Mouse (Mus musculus) kidney, embryonic 16.5 days (tissue): ENCODE data around the gene Pip4k2b. TPM values are rescaled to one million over a fixed set of nuclear protein-coding genes. Genes with fewer than 3 reads are reported as not detected.
A peak's percentile ranks its signal among the peaks of the same experiment; 100 is the strongest.
"Not testable (repeated sequence)": the region's sequence is repeated elsewhere in the genome, so short reads cannot be mapped to it uniquely, and the experiment has no call there.

Experiments used
- ATAC-seq: fragments of 200-750 bp; cut with Nextera tagmentation; 2 replicates; pipeline ENCODE4 v1.8.0; 2017; ENCODE audit warnings: moderate TSS enrichment; ENCODE audit not compliant: low FRiP score, low TSS enrichment
- H3K27ac ChIP-seq: fragments of 300-500 bp; sonication (generic); 2 replicates; pipeline ENCODE4 v1.5.1; 2014; ENCODE audit warnings: low read length
- H3K27me3 ChIP-seq: fragments of 300-500 bp; sonication (generic); 2 replicates; pipeline ENCODE4 v1.6.1; 2014; ENCODE audit warnings: low read length, control low read depth, mixed read lengths; ENCODE audit not compliant: insufficient read depth
- H3K36me3 ChIP-seq: fragments of 300-500 bp; sonication (generic); 2 replicates; pipeline ENCODE4 v1.6.1; 2014; ENCODE audit warnings: low read length, control low read depth, mixed read lengths; ENCODE audit not compliant: insufficient read depth
- H3K4me1 ChIP-seq: fragments of 300-500 bp; sonication (generic); 2 replicates; pipeline ENCODE4 v1.6.1; 2014; ENCODE audit warnings: low read length, control low read depth, mixed read lengths; ENCODE audit not compliant: insufficient read depth
- H3K4me2 ChIP-seq: fragments of 300-500 bp; sonication (generic); replicated peaks from 2 replicates; pipeline ENCODE4 v1.6.1; 2014; ENCODE audit warnings: low read depth, low read length
- H3K4me3 ChIP-seq: fragments of 300-500 bp; sonication (generic); 2 replicates; pipeline ENCODE4 v1.5.1; 2014; ENCODE audit warnings: mild to moderate bottlenecking, low read length
- H3K9ac ChIP-seq: fragments of 300-500 bp; sonication (generic); replicated peaks from 2 replicates; pipeline ENCODE4 v1.6.1; 2014; ENCODE audit warnings: low read length
- H3K9me3 ChIP-seq: fragments of 300-500 bp; sonication (generic); 2 replicates; pipeline ENCODE4 v1.6.1; 2016; ENCODE audit warnings: low read length, control low read depth
- WGBS: fragments of 180-500 bp; shearing (Covaris S2); extraction: QIAGEN DNeasy Blood & Tissue Kit; methylation state at CpG from one replicate; pipeline ENCODE4 v1.1.7; 2014; 5-methylcytosine and 5-hydroxymethylcytosine counted together
- polyA plus RNA-seq: library from polyadenylated mRNA; unstranded; fragments of >200 nt; fragmentation: Nextera tagmentation; extraction: Ambion mirVana; gene quantifications from 2 replicates; pipeline ENCODE4 v1.2.1, GENCODE M21; 2015

The Pip4k2b gene
- polyA plus RNA-seq, 1 experiment from 2014 or later = 1.8 TPM

- no peak for ATAC-seq
- H3K4me2 ChIP-seq = no peak overlapping the region
- no peak overlapping the region for H3K4me3 ChIP-seq
- no peaks in the 10 kb centered on the region for H3K27me3 ChIP-seq
- no peaks in the 10 kb centered on the region for H3K9me3 ChIP-seq
- H3K9ac ChIP-seq = no peak overlapping the region
- H3K27ac ChIP-seq = no peak overlapping the region
- H3K4me1 ChIP-seq = peaks cover 38% of the 10 kb centered on the region
- 87% methylated on average over 3 of the region's 3 CpGs for WGBS
- H3K36me3 ChIP-seq = no peaks in the 10 kb centered on the region
These were observed 5.3 kb downstream of the Pip4k2b start for GRCm38 (mm10) chr11:97739155-97739554.

GRCm38 (mm10) chr11:97738703-97739102 is 5.8 kb downstream of the Pip4k2b start:
- no peak for ATAC-seq
- no peak overlapping the region for H3K4me2 ChIP-seq
- no peak overlapping the region for H3K4me3 ChIP-seq
- no peaks in the 10 kb centered on the region for H3K9me3 ChIP-seq
- no peak overlapping the region for H3K9ac ChIP-seq
- H3K27me3 ChIP-seq = no peaks in the 10 kb centered on the region
- H3K36me3 ChIP-seq = no peaks in the 10 kb centered on the region
- H3K4me1 ChIP-seq = peaks cover 35% of the 10 kb centered on the region
- 64% methylated on average over 6 of the region's 6 CpGs for WGBS
- H3K27ac ChIP-seq = no peak overlapping the region

GRCm38 (mm10) chr11:97737600-97737999 is 6.9 kb downstream of the Pip4k2b start:
- WGBS = 65% methylated on average over 4 of the region's 4 CpGs
- H3K4me2 ChIP-seq = no peak overlapping the region
- no peak overlapping the region for H3K27ac ChIP-seq
- no peaks in the 10 kb centered on the region for H3K9me3 ChIP-seq
- no peaks in the 10 kb centered on the region for H3K36me3 ChIP-seq
- no peak overlapping the region for H3K9ac ChIP-seq
- no peak for ATAC-seq
- H3K4me3 ChIP-seq = no peak overlapping the region
- no peaks in the 10 kb centered on the region for H3K27me3 ChIP-seq
- H3K4me1 ChIP-seq = peaks cover 24% of the 10 kb centered on the region

DNA sequence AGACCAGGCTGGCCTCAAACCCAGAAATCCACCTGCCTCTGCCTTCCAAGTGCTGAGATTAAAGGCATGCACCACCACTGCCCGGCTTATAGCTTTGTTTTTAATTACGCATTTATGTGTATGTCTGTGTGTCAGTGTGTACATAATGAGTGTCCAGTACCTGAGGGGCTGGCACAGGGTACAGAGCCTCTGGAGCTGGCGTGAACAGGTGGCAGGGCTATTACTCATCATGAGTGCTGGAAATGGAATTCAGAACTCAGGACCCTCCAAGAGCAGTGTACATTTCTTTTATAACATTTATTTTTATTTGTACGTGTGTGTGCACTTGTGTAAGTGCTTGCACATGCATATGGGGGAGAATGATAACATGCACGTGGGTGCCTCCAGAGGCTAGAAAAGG is 7.9 kb downstream of the Pip4k2b start:
- no peak overlapping the region for H3K27ac ChIP-seq
- WGBS = 88% methylated on average over 5 of the region's 5 CpGs
- no peaks in the 10 kb centered on the region for H3K9me3 ChIP-seq
- H3K4me3 ChIP-seq = no peak overlapping the region
- peaks cover 7% of the 10 kb centered on the region for H3K36me3 ChIP-seq
- peaks cover 18% of the 10 kb centered on the region for H3K4me1 ChIP-seq
- no peak overlapping the region for H3K9ac ChIP-seq
- no peak overlapping the region for H3K4me2 ChIP-seq
- ATAC-seq = no peak
- no peaks in the 10 kb centered on the region for H3K27me3 ChIP-seq

- H3K4me3 ChIP-seq, H3K4me1 ChIP-seq, H3K27ac ChIP-seq, H3K9ac ChIP-seq, H3K27me3 ChIP-seq, H3K4me2 ChIP-seq, ATAC-seq, H3K9me3 ChIP-seq: not testable (repeated sequence)
- H3K36me3 ChIP-seq = peaks cover 13% of the 10 kb centered on the region
- 84% methylated on average over 5 of the region's 5 CpGs for WGBS
These were observed 9.7 kb downstream of the Pip4k2b start for GRCm38 (mm10) chr11:97734810-97735209.

- Histone ChIP-seq H3K4me1 (peaks cover 4% of the 10 kb centered on the region), H3K27me3 (no peaks in the 10 kb centered on the region), H3K27ac (no peak overlapping the region), H3K9me3 (no peaks in the 10 kb centered on the region), H3K36me3 (peaks cover 18% of the 10 kb centered on the region), H3K9ac (no peak overlapping the region), H3K4me3 (no peak overlapping the region), H3K4me2 (no peak overlapping the region)
- WGBS = 12% methylated on average over 10 of the region's 10 CpGs
- ATAC-seq = no peak
These were observed 10.8 kb downstream of the Pip4k2b start for GRCm38 (mm10) chr11:97733689-97734088.

DNA sequence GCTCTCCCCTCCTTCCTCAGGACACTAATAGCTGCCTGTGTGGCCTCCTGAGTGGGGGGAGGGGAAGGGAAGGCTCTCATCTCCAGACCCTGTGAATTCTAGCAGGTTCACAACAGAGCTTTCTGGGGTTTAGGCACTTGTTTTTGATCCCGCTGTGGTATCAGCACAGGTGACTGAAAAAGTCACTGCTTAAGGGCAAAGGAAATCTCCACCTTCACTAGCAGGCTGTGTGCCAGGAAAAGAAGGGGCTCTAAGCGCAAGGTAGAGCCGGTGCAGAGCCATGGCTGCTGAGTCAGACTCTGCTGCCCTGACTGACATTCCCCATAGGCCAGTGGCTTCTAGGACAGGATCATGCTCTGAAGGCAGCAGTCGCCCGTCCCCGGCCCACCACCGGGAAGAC is 15.8 kb downstream of the Pip4k2b start:
- peaks cover 52% of the 10 kb centered on the region for H3K36me3 ChIP-seq
- 79% methylated on average over 7 of the region's 7 CpGs for WGBS

GRCm38 (mm10) chr11:97728311-97728710 is 16.2 kb downstream of the Pip4k2b start:
- Histone ChIP-seq H3K4me3 (no peak overlapping the region), H3K36me3 (peaks cover 55% of the 10 kb centered on the region), H3K4me1 (no peaks in the 10 kb centered on the region), H3K9ac (no peak overlapping the region), H3K9me3 (no peaks in the 10 kb centered on the region), H3K27ac (no peak overlapping the region), H3K27me3 (no peaks in the 10 kb centered on the region), H3K4me2 (no peak overlapping the region)
- WGBS = 64% methylated on average over 7 of the region's 7 CpGs
- ATAC-seq = no peak

More for the DNA sequence above, 15.8 kb downstream of the Pip4k2b start:
- H3K9ac ChIP-seq = no peak overlapping the region
- H3K4me2 ChIP-seq = no peak overlapping the region
- H3K27ac ChIP-seq = no peak overlapping the region
- H3K9me3 ChIP-seq = no peaks in the 10 kb centered on the region
- H3K4me3 ChIP-seq = no peak overlapping the region
- no peaks in the 10 kb centered on the region; the same call in none of the 2 replicates for H3K4me1 ChIP-seq
- no peak for ATAC-seq
- no peaks in the 10 kb centered on the region for H3K27me3 ChIP-seq

DNA sequence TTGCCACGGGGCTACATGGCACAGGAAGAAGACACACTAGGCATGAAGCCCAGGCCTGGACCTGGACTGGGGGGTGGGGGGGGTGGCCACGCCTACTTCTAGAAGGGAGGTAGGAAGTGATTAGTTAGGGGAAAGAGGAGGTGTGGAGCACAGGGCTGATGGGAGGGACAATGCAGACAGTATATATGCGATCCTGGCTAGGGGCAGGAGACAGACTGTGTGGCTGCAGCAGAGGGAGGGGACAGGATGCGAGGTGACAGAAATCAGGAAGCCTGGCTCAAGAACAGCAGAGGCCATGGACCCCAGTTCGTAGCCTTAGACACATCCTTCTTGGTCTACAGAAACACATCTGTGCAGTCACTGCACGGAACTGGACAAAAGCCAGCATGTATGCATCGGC is 20.8 kb downstream of the Pip4k2b start:
- peak; percentile 77 for ATAC-seq
- Histone ChIP-seq H3K4me3 (no peak overlapping the region), H3K27me3 (no peaks in the 10 kb centered on the region), H3K9me3 (no peaks in the 10 kb centered on the region; the same call in 1 of the 2 replicates), H3K9ac (no peak overlapping the region), H3K4me2 (no peak overlapping the region), H3K36me3 (peaks cover 77% of the 10 kb centered on the region), H3K27ac (peak overlapping the region; percentile 5; the same call in 1 of the 2 replicates), H3K4me1 (no peaks in the 10 kb centered on the region)
- WGBS = 70% methylated on average over 7 of the region's 7 CpGs

DNA sequence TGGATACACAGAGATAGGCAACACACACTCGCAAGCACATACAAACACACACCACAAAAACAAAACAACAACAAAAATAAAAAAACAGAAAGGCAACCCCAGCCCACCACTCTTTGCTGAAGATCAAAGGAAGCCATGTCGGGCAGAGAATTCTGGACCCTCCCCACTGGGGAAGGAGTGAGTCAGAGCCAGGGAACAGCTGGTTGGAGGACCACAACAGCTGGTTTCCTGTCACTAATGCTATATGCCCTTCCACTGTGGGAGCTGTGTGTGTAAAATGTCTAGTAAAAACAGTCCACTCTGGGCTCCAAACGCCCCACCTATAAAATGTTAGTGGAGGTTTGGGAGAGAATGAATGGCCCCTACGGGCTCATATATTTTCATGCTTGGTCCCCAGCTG is 23.2 kb downstream of the Pip4k2b start:
- ATAC-seq = no peak
- Histone ChIP-seq H3K27ac (no peak overlapping the region), H3K9me3 (no peaks in the 10 kb centered on the region; the same call in 1 of the 2 replicates), H3K4me2 (no peak overlapping the region), H3K36me3 (peaks cover 69% of the 10 kb centered on the region), H3K4me3 (no peak overlapping the region), H3K27me3 (no peaks in the 10 kb centered on the region), H3K4me1 (no peaks in the 10 kb centered on the region), H3K9ac (no peak overlapping the region)
- 87% methylated on average over 4 of the region's 4 CpGs for WGBS
